Mouse (Mus musculus) kidney, embryonic 15.5 days (tissue): Measurements from ENCODE around the gene Mbd6. TPM values are rescaled to one million over a fixed set of nuclear protein-coding genes. Genes with fewer than 3 reads are reported as not detected.

Experiments
- ATAC-seq: fragments of 200-750 bp; cut with Nextera tagmentation; replicated peaks from 2 replicates; pipeline ENCODE4 v1.8.0; 2017; ENCODE audit warnings: moderate TSS enrichment; ENCODE audit not compliant: low FRiP score
- H3K27ac ChIP-seq: fragments of 300-500 bp; sonication (generic); 2 replicates; pipeline ENCODE4 v1.5.1; 2015; ENCODE audit warnings: mild to moderate bottlenecking, inconsistent platforms
- H3K27me3 ChIP-seq: fragments of 300-500 bp; sonication (generic); 2 replicates; pipeline ENCODE4 v1.6.1; 2015; ENCODE audit warnings: inconsistent platforms
- H3K36me3 ChIP-seq: fragments of 300-500 bp; sonication (generic); 2 replicates; pipeline ENCODE4 v1.6.1; 2015; ENCODE audit warnings: inconsistent platforms
- H3K4me1 ChIP-seq: fragments of 300-500 bp; sonication (generic); 2 replicates; pipeline ENCODE4 v1.6.1; 2015; ENCODE audit warnings: inconsistent platforms
- H3K4me2 ChIP-seq: fragments of 300-500 bp; sonication (generic); 2 replicates; pipeline ENCODE4 v1.6.1; 2015; ENCODE audit warnings: moderate library complexity, mild to moderate bottlenecking, inconsistent platforms
- H3K4me3 ChIP-seq: fragments of 300-500 bp; sonication (generic); replicated peaks from 2 replicates; pipeline ENCODE4 v1.5.1; 2015; ENCODE audit warnings: mild to moderate bottlenecking, inconsistent platforms
- H3K9ac ChIP-seq: fragments of 300-500 bp; sonication (generic); 2 replicates; pipeline ENCODE4 v1.6.1; 2015; ENCODE audit warnings: mild to moderate bottlenecking, inconsistent platforms
- H3K9me3 ChIP-seq: fragments of 300-500 bp; sonication (generic); replicated peaks from 2 replicates; pipeline ENCODE4 v1.6.1; 2016; ENCODE audit warnings: inconsistent platforms
- WGBS: fragments of 180-500 bp; shearing (Covaris S2); methylation state at CpG from one replicate; pipeline ENCODE4 v1.1.7; 2015; ENCODE audit warnings: mixed read lengths; 5-methylcytosine and 5-hydroxymethylcytosine counted together
- polyA plus RNA-seq: library from polyadenylated mRNA; unstranded; fragments of >200 nt; fragmentation: Nextera tagmentation; extraction: Ambion mirVana; gene quantifications from 2 replicates; pipeline ENCODE4 v1.2.1, GENCODE M21; 2015

The Mbd6 gene
- polyA plus RNA-seq, 1 experiment from 2014 or later, result 16.1 TPM

DNA sequence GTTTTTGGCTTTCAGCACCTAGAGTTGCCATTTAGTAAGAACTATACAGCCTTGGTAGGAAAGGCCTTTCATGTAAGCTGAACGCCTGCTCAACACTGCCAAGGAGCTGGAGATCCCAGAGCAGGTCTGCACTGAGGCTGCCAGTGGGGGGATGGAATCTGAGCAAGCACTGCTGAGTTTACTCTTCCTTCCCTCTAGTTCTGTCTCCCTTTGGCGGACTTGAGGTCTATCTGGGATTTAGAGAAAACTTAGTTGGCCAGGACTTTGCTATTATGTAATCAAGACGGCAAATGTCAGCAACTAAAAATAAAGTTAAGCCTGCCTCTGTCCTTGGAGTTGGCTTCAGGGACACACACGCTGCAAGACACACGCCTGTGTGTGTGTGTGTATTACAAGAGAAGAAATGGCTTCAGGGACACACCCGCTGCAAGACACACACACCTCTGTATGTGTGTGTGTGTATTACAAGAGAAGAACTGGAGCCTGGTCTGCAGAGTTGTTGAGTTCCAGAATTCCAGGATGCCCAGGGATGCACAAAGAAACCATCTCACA lies 4.2 kb upstream of the Mbd6 start:
- ATAC-seq, result no peak
- no peak overlapping the region for H3K4me3 ChIP-seq
- no peak overlapping the region; the same call in 1 of the 2 replicates for H3K27ac ChIP-seq
- peaks cover 35% of the 10 kb centered on the region for H3K4me1 ChIP-seq
- H3K27me3 ChIP-seq, result no peaks in the 10 kb centered on the region
- H3K4me2 ChIP-seq, result peak overlapping the region; percentile 29; the same call in 1 of the 2 replicates
- no peak overlapping the region for H3K9ac ChIP-seq
- H3K36me3 ChIP-seq, result peaks cover 57% of the 10 kb centered on the region
- WGBS, result 88% methylated on average over 6 of the region's 6 CpGs
- no peaks in the 10 kb centered on the region for H3K9me3 ChIP-seq

- Histone ChIP-seq H3K27ac (no peak overlapping the region; the same call in 1 of the 2 replicates), H3K36me3 (peaks cover 51% of the 10 kb centered on the region), H3K4me1 (peaks cover 45% of the 10 kb centered on the region), H3K27me3 (no peaks in the 10 kb centered on the region), H3K4me3 (peak overlapping the region; percentile 71), H3K9ac (peak overlapping the region; percentile 70), H3K9me3 (no peaks in the 10 kb centered on the region), H3K4me2 (peak overlapping the region; percentile 86)
- no peak for ATAC-seq
- WGBS, result 45% methylated on average over 5 of the region's 5 CpGs
Measured at GRCm38 (mm10) chr10:127291881-127292638, 3.2 kb upstream of the Mbd6 start.

GRCm38 (mm10) chr10:127290930-127291880 lies 2.4 kb upstream of the Mbd6 start:
- Histone ChIP-seq H3K9ac (peak overlapping the region; percentile 70), H3K4me1 (peaks cover 54% of the 10 kb centered on the region), H3K4me3 (peak overlapping the region; percentile 71), H3K27me3 (no peaks in the 10 kb centered on the region), H3K36me3 (peaks cover 51% of the 10 kb centered on the region), H3K9me3 (no peaks in the 10 kb centered on the region), H3K27ac (peak overlapping the region; percentile 99), H3K4me2 (peak overlapping the region; percentile 86)
- peak; percentile 30 for ATAC-seq
- 4% methylated on average over 19 of the region's 19 CpGs for WGBS

GRCm38 (mm10) chr10:127290307-127290929 lies 1.6 kb upstream of the Mbd6 start:
- under 1% methylated on average over 40 of the region's 47 CpGs for WGBS
- H3K4me3 ChIP-seq, result peak overlapping the region; percentile 71
- H3K4me1 ChIP-seq, result peaks cover 62% of the 10 kb centered on the region

DNA sequence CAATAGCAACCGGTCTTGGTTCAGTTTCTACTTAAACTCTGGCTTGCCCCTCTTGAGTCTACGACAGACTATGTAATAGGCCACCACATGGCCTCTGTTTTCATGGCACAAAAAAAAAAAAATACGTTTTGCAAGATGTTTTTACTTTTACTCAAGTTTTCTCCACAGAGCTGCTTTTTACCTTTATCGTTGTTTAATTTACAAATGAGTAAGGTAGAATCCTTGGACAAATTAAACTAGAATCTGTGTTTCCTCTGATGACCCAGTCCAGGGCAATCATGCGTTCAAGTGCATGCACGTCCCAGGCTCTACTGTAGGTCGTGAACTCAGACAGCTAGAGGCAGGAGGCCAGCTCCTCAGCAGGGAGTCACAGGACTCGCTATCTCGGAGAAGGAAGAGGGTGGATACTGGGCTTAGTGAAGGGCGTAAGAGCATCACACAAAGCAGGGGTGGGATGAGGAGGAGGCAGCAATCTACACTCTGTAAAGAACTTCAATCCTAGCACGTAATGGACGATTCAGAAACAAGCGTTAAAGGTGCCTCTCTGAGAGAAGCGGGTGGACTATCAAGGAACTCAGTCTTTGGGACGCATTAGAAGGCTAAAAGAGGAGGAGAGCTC lies 864 bp upstream of the Mbd6 start:
- peaks cover 51% of the 10 kb centered on the region for H3K36me3 ChIP-seq
- H3K27ac ChIP-seq, result peak overlapping the region; percentile 99
- H3K9me3 ChIP-seq, result no peaks in the 10 kb centered on the region
- peak overlapping the region; percentile 61 for H3K9ac ChIP-seq
- peaks cover 67% of the 10 kb centered on the region for H3K4me1 ChIP-seq
- peak overlapping the region; percentile 86 for H3K4me2 ChIP-seq
- WGBS, result 2% methylated on average over 15 of the region's 15 CpGs
- H3K27me3 ChIP-seq, result no peaks in the 10 kb centered on the region
- H3K4me3 ChIP-seq, result peak overlapping the region; percentile 71
- peak; percentile 15; the same call in 1 of the 2 replicates for ATAC-seq

More at GRCm38 (mm10) chr10:127290307-127290929, 1.6 kb upstream of the Mbd6 start:
- ATAC-seq, result peak; percentile 93
- H3K27me3 ChIP-seq, result no peaks in the 10 kb centered on the region
- H3K9me3 ChIP-seq, result no peaks in the 10 kb centered on the region
- H3K4me2 ChIP-seq, result peak overlapping the region; percentile 86
- H3K9ac ChIP-seq, result peak overlapping the region; percentile 70
- H3K36me3 ChIP-seq, result peaks cover 51% of the 10 kb centered on the region
- peak overlapping the region; percentile 99 for H3K27ac ChIP-seq

DNA sequence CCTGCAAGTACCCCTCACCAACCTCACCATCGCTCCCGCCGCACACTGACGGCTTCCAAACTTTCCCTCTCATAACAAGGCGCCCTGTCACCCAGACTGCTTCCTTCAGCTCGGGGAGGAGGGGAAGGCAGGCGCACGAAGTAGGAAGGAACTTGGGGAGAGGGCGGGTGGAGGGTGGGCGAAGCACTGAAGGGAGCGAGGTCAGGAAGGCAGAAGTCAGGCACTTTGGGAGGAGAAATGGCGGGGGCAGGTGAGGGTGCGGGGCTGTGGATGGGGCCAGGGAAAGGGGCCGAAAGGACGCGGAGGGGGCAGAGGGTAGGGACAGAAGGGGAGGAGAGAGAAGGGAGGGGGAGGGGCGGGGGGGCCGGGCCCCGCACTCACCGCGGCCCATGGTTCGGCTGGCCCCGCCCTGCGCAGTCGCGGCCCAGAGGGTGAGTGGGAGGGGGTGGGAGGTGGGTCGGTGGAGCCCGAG lies 454 bp downstream of the Mbd6 start:
- Histone ChIP-seq H3K27me3 (no peaks in the 10 kb centered on the region), H3K36me3 (peaks cover 51% of the 10 kb centered on the region), H3K9me3 (no peaks in the 10 kb centered on the region), H3K4me1 (peaks cover 69% of the 10 kb centered on the region), H3K9ac (peak overlapping the region; percentile 61), H3K27ac (peak overlapping the region; percentile 99), H3K4me2 (peak overlapping the region; percentile 86), H3K4me3 (peak overlapping the region; percentile 71)
- peak; percentile 27 for ATAC-seq
- WGBS, result under 1% methylated on average over 20 of the region's 28 CpGs

DNA sequence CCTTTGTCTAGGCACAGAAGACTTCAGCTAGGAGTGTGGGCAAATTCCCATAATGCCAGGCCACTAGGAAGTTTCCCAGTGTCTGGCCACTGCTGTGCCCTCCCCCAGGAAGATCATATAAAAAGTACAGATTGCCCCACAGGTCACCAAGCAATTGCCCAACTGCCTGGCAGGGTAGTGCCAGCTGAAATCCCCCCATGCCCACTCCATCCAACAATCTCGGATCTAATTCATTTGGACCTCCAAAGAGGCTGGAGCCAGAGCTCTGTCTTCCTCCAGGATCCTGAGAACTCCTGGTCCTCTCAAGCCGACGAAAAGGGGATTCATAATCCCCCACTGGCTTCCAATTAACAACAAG lies 903 bp downstream of the Mbd6 start:
- Histone ChIP-seq H3K4me3 (peak overlapping the region; percentile 71), H3K36me3 (peaks cover 51% of the 10 kb centered on the region), H3K4me1 (peaks cover 64% of the 10 kb centered on the region), H3K27ac (peak overlapping the region; percentile 99), H3K9ac (peak overlapping the region; percentile 61), H3K4me2 (peak overlapping the region; percentile 86), H3K9me3 (no peaks in the 10 kb centered on the region), H3K27me3 (no peaks in the 10 kb centered on the region)
- ATAC-seq, result no peak
- 2% methylated on average over 3 of the region's 3 CpGs for WGBS

DNA sequence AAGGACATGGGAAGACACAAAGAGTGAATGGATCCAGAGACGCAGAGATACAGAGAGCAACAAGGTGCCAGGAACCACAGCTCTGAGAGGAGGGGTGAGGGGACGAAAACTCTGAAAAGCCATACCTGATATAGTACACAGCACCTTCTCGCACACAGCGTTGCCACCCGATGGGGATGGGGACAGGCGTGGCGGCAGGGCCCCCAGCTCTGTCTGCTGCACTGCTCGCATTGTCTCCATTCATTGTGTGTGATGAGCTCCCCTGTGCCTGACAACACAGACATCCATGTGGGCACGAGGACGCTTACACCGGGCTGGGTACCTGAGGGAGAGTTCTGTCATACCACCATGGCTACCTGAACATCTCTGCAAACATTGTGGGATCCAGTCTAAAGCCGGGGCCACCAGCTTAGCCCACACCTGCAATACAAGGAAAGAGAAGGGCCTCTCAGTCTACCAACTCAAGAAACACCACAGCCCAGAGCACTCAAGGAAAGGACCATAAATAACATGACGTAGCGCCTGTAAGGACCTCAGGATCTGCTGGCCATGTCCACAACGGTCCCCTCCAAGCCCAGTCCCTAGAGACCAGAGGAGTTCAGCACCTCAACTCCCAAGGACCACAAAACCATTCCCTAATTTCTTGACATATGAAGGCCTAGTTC lies 1.4 kb downstream of the Mbd6 start:
- Histone ChIP-seq H3K27me3 (no peaks in the 10 kb centered on the region), H3K4me2 (peak overlapping the region; percentile 86), H3K4me1 (peaks cover 60% of the 10 kb centered on the region), H3K9ac (peak overlapping the region; percentile 61), H3K27ac (peak overlapping the region; percentile 99), H3K9me3 (no peaks in the 10 kb centered on the region), H3K36me3 (peaks cover 51% of the 10 kb centered on the region), H3K4me3 (peak overlapping the region; percentile 71)
- no peak for ATAC-seq
- WGBS, result 63% methylated on average over 15 of the region's 15 CpGs

DNA sequence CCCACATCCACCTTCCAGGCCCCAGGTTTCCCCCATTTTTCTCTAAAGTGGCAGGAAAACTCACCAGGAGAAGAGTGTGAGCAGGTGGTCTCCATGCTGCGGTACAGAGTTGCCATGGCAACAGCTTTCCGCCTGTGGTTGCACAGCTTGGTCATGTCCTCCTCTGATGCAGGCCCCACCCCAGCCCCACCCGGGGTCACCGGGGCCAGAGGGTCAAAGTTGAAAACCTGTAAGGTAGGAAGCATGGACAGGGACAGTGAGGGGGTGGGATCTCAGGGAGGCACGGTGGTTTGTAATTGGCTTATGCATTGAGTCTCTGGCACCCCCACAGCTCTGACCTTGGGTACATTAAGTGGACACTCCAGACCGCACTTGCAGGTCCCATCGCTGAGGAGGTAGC lies 2.1 kb downstream of the Mbd6 start:
- no peaks in the 10 kb centered on the region for H3K27me3 ChIP-seq
- no peaks in the 10 kb centered on the region for H3K9me3 ChIP-seq
- ATAC-seq, result no peak
- 0 out of 2 replicates have a peak overlapping the region, but pooled peaks have one; percentile 61 for H3K9ac ChIP-seq
- 48% methylated on average over 7 of the region's 7 CpGs for WGBS
- peaks cover 54% of the 10 kb centered on the region for H3K4me1 ChIP-seq
- peaks cover 58% of the 10 kb centered on the region for H3K36me3 ChIP-seq
- peak overlapping the region; percentile 86 for H3K4me2 ChIP-seq
- H3K4me3 ChIP-seq, result peak overlapping the region; percentile 71
- H3K27ac ChIP-seq, result peak overlapping the region; percentile 99

- H3K9ac ChIP-seq, result no peak overlapping the region
- no peaks in the 10 kb centered on the region for H3K9me3 ChIP-seq
- peaks cover 48% of the 10 kb centered on the region for H3K4me1 ChIP-seq
- H3K27me3 ChIP-seq, result no peaks in the 10 kb centered on the region
- peak overlapping the region; percentile 3; the same call in 1 of the 2 replicates for H3K4me3 ChIP-seq
- peak overlapping the region; percentile 86; the same call in 1 of the 2 replicates for H3K4me2 ChIP-seq
- peaks cover 63% of the 10 kb centered on the region for H3K36me3 ChIP-seq
- 61% methylated on average over 7 of the region's 7 CpGs for WGBS
- H3K27ac ChIP-seq, result no peak overlapping the region
- no peak for ATAC-seq
Measured at GRCm38 (mm10) chr10:127286194-127286593, 2.6 kb downstream of the Mbd6 start.
